Mouse (Mus musculus) retina, postnatal 1 day (tissue): ENCODE results near the gene Fgfr2.
A peak's percentile ranks its signal among the peaks of the same experiment; 100 is the strongest.

Experiments
- DNase-seq: peaks from one replicate; pipeline ENCODE4 v3.0.0-alpha.2; 2012

The Fgfr2 gene

GRCm38 (mm10) chr7:132308537-132309191 is 814.5 kb downstream of the Fgfr2 start:
- DNase-seq = no peak

- no peak for DNase-seq
These were observed 815.4 kb downstream of the Fgfr2 start for GRCm38 (mm10) chr7:132307722-132308271.

- no peak for DNase-seq
These were observed 816.3 kb downstream of the Fgfr2 start for GRCm38 (mm10) chr7:132306671-132307412.

- DNase-seq = no peak
These were observed 817.4 kb downstream of the Fgfr2 start for GRCm38 (mm10) chr7:132305492-132306375.

- DNase-seq = no peak
These were observed 818.6 kb downstream of the Fgfr2 start for GRCm38 (mm10) chr7:132304424-132305085.

GRCm38 (mm10) chr7:132303988-132304387 is 819.2 kb downstream of the Fgfr2 start:
- no peak for DNase-seq

GRCm38 (mm10) chr7:132302508-132303241 is 820.5 kb downstream of the Fgfr2 start:
- DNase-seq = no peak

GRCm38 (mm10) chr7:132299661-132300210 is 823.4 kb downstream of the Fgfr2 start:
- DNase-seq = no peak

GRCm38 (mm10) chr7:132298412-132298990 is 824.6 kb downstream of the Fgfr2 start:
- no peak for DNase-seq

GRCm38 (mm10) chr7:132296661-132297443 is 826.3 kb downstream of the Fgfr2 start:
- no peak for DNase-seq

GRCm38 (mm10) chr7:132296132-132296531 is 827.0 kb downstream of the Fgfr2 start:
- DNase-seq = no peak

- DNase-seq = peak; percentile 43
These were observed 835.8 kb downstream of the Fgfr2 start for GRCm38 (mm10) chr7:132287340-132287664.

- no peak for DNase-seq
These were observed 836.4 kb downstream of the Fgfr2 start for GRCm38 (mm10) chr7:132286630-132287339.

GRCm38 (mm10) chr7:132284795-132285194 is 838.4 kb downstream of the Fgfr2 start:
- no peak for DNase-seq

GRCm38 (mm10) chr7:132284048-132284737 is 839.0 kb downstream of the Fgfr2 start:
- DNase-seq = peak; percentile 21

GRCm38 (mm10) chr7:132282576-132282975 is 840.6 kb downstream of the Fgfr2 start:
- no peak for DNase-seq

- DNase-seq = no peak
These were observed 841.0 kb downstream of the Fgfr2 start for GRCm38 (mm10) chr7:132282161-132282560.

GRCm38 (mm10) chr7:132281753-132282152 is 841.4 kb downstream of the Fgfr2 start:
- DNase-seq = no peak

GRCm38 (mm10) chr7:132278658-132279057 is 844.5 kb downstream of the Fgfr2 start:
- DNase-seq = no peak
